Mouse (Mus musculus): ENCODE measurements around the gene Tmem44. TPM values are rescaled to one million over a fixed set of nuclear protein-coding genes. Genes with fewer than 3 reads are reported as not detected.
A peak's percentile ranks its signal among the peaks of the same experiment; 100 is the strongest.

The Tmem44 gene
- total and polyA plus RNA-seq, 2 experiments: 1.3 to 2.0 TPM

GRCm38 (mm10) chr16:30502221-30502891, 48.3 kb downstream of the Tmem44 start:
- peak; percentile 90 for DNase-seq (ENCODE audit: extremely low read depth, low read depth, low spot score)
- WGBS: 12% methylated on average over 25 of the region's 25 CpGs
- Histone ChIP-seq H3K79me2 (ENCODE audit: control insufficient read depth, insufficient read depth, low read length) (no peaks in the 10 kb centered on the region), H3K4me1 (ENCODE audit: control insufficient read depth, insufficient read depth, low read length) (peaks cover 7% of the 10 kb centered on the region), H3K27ac (replicated peaks; ENCODE audit: insufficient read depth, low read depth, low read length) (peak overlapping the region; percentile 51), H3K27me3 (ENCODE audit: control insufficient read depth, insufficient read depth, low read length) (no peaks in the 10 kb centered on the region), H3K4me3 (ENCODE audit: insufficient read depth, low read depth, low read length) (peak overlapping the region; percentile 58), H3K9ac (ENCODE audit: low read depth, low read length) (peak overlapping the region; percentile 71), H3K36me3 (ENCODE audit: control insufficient read depth, insufficient read depth, low read length) (no peaks in the 10 kb centered on the region)
- TF ChIP-seq POLR2A (IDR thresholded peaks at IDR 0.05; ENCODE audit: extremely low read depth, insufficient read depth, low read length) (no peak), CTCF (IDR thresholded peaks at IDR 0.05; ENCODE audit: low read depth, low read length) (no peak)

- Histone ChIP-seq H3K4me3 (ENCODE audit: insufficient read depth, low read depth, low read length) (no peak overlapping the region), H3K27me3 (ENCODE audit: control insufficient read depth, insufficient read depth, low read length) (no peaks in the 10 kb centered on the region), H3K4me1 (ENCODE audit: control insufficient read depth, insufficient read depth, low read length) (peaks cover 7% of the 10 kb centered on the region), H3K27ac (replicated peaks; ENCODE audit: insufficient read depth, low read depth, low read length) (no peak overlapping the region), H3K9ac (ENCODE audit: low read depth, low read length) (no peak overlapping the region), H3K36me3 (ENCODE audit: control insufficient read depth, insufficient read depth, low read length) (no peaks in the 10 kb centered on the region), H3K79me2 (ENCODE audit: control insufficient read depth, insufficient read depth, low read length) (no peaks in the 10 kb centered on the region)
- no peak for DNase-seq (ENCODE audit: extremely low read depth, low read depth, low spot score)
- 77% methylated on average over 5 of the region's 5 CpGs for WGBS
- TF ChIP-seq POLR2A (IDR thresholded peaks at IDR 0.05; ENCODE audit: extremely low read depth, insufficient read depth, low read length) (no peak), CTCF (IDR thresholded peaks at IDR 0.05; ENCODE audit: low read depth, low read length) (no peak)
Observed at GRCm38 (mm10) chr16:30501621-30502020, 49.0 kb downstream of the Tmem44 start.

GRCm38 (mm10) chr16:30500223-30500622, 50.4 kb downstream of the Tmem44 start:
- no peak for DNase-seq (ENCODE audit: extremely low read depth, low read depth, low spot score)
- no peak overlapping the region for H3K27ac ChIP-seq (replicated peaks; ENCODE audit: insufficient read depth, low read depth, low read length)
- H3K79me2 ChIP-seq (ENCODE audit: control insufficient read depth, insufficient read depth, low read length): no peaks in the 10 kb centered on the region
- H3K4me1 ChIP-seq (ENCODE audit: control insufficient read depth, insufficient read depth, low read length): peaks cover 7% of the 10 kb centered on the region
- no peaks in the 10 kb centered on the region for H3K36me3 ChIP-seq (ENCODE audit: control insufficient read depth, insufficient read depth, low read length)
- 89% methylated on average over 7 of the region's 7 CpGs for WGBS
- no peaks in the 10 kb centered on the region for H3K27me3 ChIP-seq (ENCODE audit: control insufficient read depth, insufficient read depth, low read length)
- H3K4me3 ChIP-seq (ENCODE audit: insufficient read depth, low read depth, low read length): no peak overlapping the region
- TF ChIP-seq POLR2A (IDR thresholded peaks at IDR 0.05; ENCODE audit: extremely low read depth, insufficient read depth, low read length) (no peak), CTCF (IDR thresholded peaks at IDR 0.05; ENCODE audit: low read depth, low read length) (no peak)
- H3K9ac ChIP-seq (ENCODE audit: low read depth, low read length): no peak overlapping the region

GRCm38 (mm10) chr16:30499126-30499857, 51.4 kb downstream of the Tmem44 start:
- peaks cover 7% of the 10 kb centered on the region for H3K4me1 ChIP-seq (ENCODE audit: control insufficient read depth, insufficient read depth, low read length)
- peak overlapping the region; percentile 14 for H3K27ac ChIP-seq (replicated peaks; ENCODE audit: insufficient read depth, low read depth, low read length)
- H3K4me3 ChIP-seq (ENCODE audit: insufficient read depth, low read depth, low read length): no peak overlapping the region
- WGBS: 13% methylated on average over 16 of the region's 16 CpGs
- no peaks in the 10 kb centered on the region for H3K79me2 ChIP-seq (ENCODE audit: control insufficient read depth, insufficient read depth, low read length)
- TF ChIP-seq CTCF (IDR thresholded peaks at IDR 0.05; ENCODE audit: low read depth, low read length) (0 out of 2 replicates have a peak, but pooled peaks have one; percentile 1), POLR2A (IDR thresholded peaks at IDR 0.05; ENCODE audit: extremely low read depth, insufficient read depth, low read length) (no peak)
- no peaks in the 10 kb centered on the region for H3K36me3 ChIP-seq (ENCODE audit: control insufficient read depth, insufficient read depth, low read length)
- no peaks in the 10 kb centered on the region for H3K27me3 ChIP-seq (ENCODE audit: control insufficient read depth, insufficient read depth, low read length)
- H3K9ac ChIP-seq (ENCODE audit: low read depth, low read length): peak overlapping the region; percentile 9; the same call in 1 of the 2 replicates
- DNase-seq (ENCODE audit: extremely low read depth, low read depth, low spot score): peak; percentile 77

- Histone ChIP-seq H3K9ac (ENCODE audit: low read depth, low read length) (no peak overlapping the region), H3K27me3 (ENCODE audit: control insufficient read depth, insufficient read depth, low read length) (no peaks in the 10 kb centered on the region), H3K79me2 (ENCODE audit: control insufficient read depth, insufficient read depth, low read length) (no peaks in the 10 kb centered on the region), H3K27ac (replicated peaks; ENCODE audit: insufficient read depth, low read depth, low read length) (no peak overlapping the region), H3K4me3 (ENCODE audit: insufficient read depth, low read depth, low read length) (no peak overlapping the region), H3K36me3 (ENCODE audit: control insufficient read depth, insufficient read depth, low read length) (no peaks in the 10 kb centered on the region), H3K4me1 (ENCODE audit: control insufficient read depth, insufficient read depth, low read length) (peaks cover 7% of the 10 kb centered on the region)
- DNase-seq (ENCODE audit: extremely low read depth, low read depth, low spot score): no peak
- TF ChIP-seq CTCF (IDR thresholded peaks at IDR 0.05; ENCODE audit: low read depth, low read length): no peak
- TF ChIP-seq POLR2A (IDR thresholded peaks at IDR 0.05; ENCODE audit: extremely low read depth, insufficient read depth, low read length): no peak
- 79% methylated on average over 5 of the region's 5 CpGs for WGBS
Observed at GRCm38 (mm10) chr16:30497307-30497706, 53.3 kb downstream of the Tmem44 start.

Measured in liver, adult 2 months (tissue).